Mouse (Mus musculus): ENCODE measurements around the gene Ltv1. TPM values are rescaled to one million over a fixed set of nuclear protein-coding genes. Genes with fewer than 3 reads are reported as not detected.

Gene Ltv1
- polyA plus RNA-seq (2015; fragmentation: Nextera tagmentation; extraction: Ambion mirVana), result 42.7 and 46.0 TPM in 2 replicates

DNA sequence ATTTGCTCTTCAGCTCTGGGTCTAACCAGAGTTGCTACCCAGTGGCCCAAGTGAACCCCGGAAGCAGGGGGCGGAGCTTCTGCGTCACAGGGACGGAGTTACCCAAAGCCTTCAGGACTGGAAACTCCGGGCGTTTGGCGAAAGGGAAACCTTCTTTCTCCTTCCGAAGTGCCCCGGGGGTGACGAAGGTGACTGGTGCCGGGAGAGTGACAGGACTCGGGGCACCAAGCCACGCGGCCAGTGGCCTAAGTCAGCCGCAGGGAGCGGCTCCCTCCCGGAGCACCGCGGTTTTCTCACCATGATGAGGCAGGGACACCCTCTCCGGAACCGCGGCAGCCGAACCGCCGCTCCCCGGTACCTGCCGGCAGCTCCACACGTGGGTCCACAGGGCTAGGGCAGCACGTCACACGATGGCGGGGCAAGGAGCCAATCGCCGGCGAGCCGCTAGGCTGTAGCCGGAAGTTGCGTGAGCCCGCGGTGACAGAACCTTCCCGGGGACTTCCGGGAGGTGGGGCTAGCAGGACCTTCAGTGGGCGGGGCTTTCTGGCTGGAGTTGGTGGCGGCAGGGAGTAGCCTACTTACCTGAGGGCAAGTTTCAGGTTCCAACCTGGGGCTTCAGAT is at the start of gene Ltv1:
Ltv1 (minus strand) TSS at position 438 of the 621 bp plus-strand sequence.
- Histone ChIP-seq H3K9ac (peak within 1 kb of the TSS; percentile 78), H3K4me3 (peak within 1 kb of the TSS; percentile 77), H3K27me3 (no peaks in the 10 kb centered on the region), H3K4me2 (peak within 1 kb of the TSS; percentile 64), H3K27ac (peak within 1 kb of the TSS; percentile 86), H3K4me1 (replicated peaks) (peaks cover 6% of the 10 kb centered on the region), H3K9me3 (replicated peaks) (no peaks in the 10 kb centered on the region), H3K36me3 (peaks cover 22% of the 10 kb centered on the region)
- WGBS, result under 1% methylated on average over 43 of the region's 43 CpGs
- ATAC-seq (replicated peaks; ENCODE audit: insufficient number of reproducible peaks, insufficient read depth, low FRiP score, low read depth), result peak; percentile 100

DNA sequence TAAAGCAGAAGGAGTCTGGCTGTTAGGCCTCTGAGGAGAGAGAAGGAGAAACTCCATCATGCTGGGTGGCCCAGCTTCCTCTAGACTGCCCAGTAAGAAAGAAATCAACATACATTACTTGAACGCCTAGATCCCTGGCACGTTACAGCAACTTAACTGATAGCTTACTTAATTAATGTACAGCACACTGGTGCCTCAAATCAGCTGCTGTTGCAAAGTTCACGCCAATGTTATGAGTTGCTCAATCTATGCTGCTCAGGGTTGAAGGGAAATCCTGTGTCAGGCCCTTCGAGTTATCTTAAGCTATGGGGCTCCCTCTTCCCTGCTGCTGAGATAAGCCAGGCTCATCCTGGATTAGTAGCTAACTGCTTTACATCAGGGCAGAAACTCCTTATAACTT is 47.5 kb upstream of the Ltv1 start:
- no peak overlapping the region for H3K4me3 ChIP-seq
- H3K36me3 ChIP-seq, result peaks cover 48% of the 10 kb centered on the region; the same call in 1 of the 2 replicates
- H3K27ac ChIP-seq, result peak overlapping the region; percentile 46
- no peak overlapping the region for H3K4me2 ChIP-seq
- H3K4me1 ChIP-seq (replicated peaks), result peaks cover 13% of the 10 kb centered on the region
- 16% methylated on average over 4 of the region's 4 CpGs for WGBS
- H3K9me3 ChIP-seq (replicated peaks), result no peaks in the 10 kb centered on the region
- no peak overlapping the region for H3K9ac ChIP-seq
- ATAC-seq (replicated peaks; ENCODE audit: insufficient number of reproducible peaks, insufficient read depth, low FRiP score, low read depth), result peak; percentile 66; the same call in 1 of the 2 replicates
- H3K27me3 ChIP-seq, result no peaks in the 10 kb centered on the region

DNA sequence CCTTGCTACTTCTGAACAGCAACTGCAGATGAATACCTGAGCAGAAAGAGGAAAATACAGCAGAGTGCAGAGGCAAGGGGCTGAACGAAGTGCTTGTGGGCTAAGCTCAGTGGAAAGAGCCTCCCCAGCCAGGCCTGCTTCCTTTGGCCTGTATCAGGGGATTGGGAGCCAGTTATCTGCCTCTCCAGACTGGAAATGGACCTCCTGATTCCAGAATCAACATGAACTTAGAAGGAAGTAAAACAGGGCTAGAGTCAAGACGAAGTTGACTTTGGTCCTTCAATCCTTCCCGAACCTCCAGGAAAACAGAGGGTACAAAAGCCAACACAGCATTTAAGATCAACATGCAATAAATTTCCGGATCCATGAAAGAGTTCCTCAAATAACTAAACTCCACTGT is 45.2 kb upstream of the Ltv1 start:
- 76% methylated on average over 4 of the region's 4 CpGs for WGBS
- H3K27ac ChIP-seq, result peak overlapping the region; percentile 13; the same call in 1 of the 2 replicates
- H3K36me3 ChIP-seq, result peaks cover 48% of the 10 kb centered on the region; the same call in 1 of the 2 replicates

DNA sequence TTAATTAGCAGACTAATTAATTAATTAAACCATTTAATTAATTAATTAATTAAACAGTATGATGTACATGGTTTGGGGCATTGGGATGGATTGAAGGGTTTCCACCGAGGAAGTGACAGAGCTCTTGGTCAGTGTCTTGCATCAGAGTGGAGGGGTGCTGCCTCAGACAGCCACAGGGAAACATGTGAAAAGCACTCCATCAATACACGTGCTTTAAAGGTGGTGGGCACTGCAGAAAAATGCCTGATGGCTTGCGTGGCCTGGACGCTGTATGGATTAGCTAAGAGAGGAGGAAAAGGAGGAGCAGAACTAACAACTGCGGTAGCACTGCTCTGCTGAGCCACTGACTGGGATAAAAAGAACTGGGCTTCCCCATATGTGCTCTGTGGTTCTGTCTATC is 43.9 kb upstream of the Ltv1 start:
- WGBS, result 91% methylated on average over 5 of the region's 5 CpGs
- Histone ChIP-seq H3K9ac (no peak overlapping the region), H3K4me1 (replicated peaks) (peaks cover 9% of the 10 kb centered on the region), H3K27me3 (no peaks in the 10 kb centered on the region), H3K36me3 (peaks cover 52% of the 10 kb centered on the region; the same call in 1 of the 2 replicates), H3K27ac (no peak overlapping the region), H3K4me2 (no peak overlapping the region), H3K4me3 (no peak overlapping the region), H3K9me3 (replicated peaks) (no peaks in the 10 kb centered on the region)
- ATAC-seq (replicated peaks; ENCODE audit: insufficient number of reproducible peaks, insufficient read depth, low FRiP score, low read depth), result no peak

More for the DNA sequence above, 45.2 kb upstream of the Ltv1 start:
- H3K4me3 ChIP-seq, result no peak overlapping the region
- H3K4me1 ChIP-seq (replicated peaks), result peaks cover 9% of the 10 kb centered on the region
- no peak for ATAC-seq (replicated peaks; ENCODE audit: insufficient number of reproducible peaks, insufficient read depth, low FRiP score, low read depth)
- no peak overlapping the region for H3K9ac ChIP-seq
- no peaks in the 10 kb centered on the region for H3K9me3 ChIP-seq (replicated peaks)
- H3K27me3 ChIP-seq, result no peaks in the 10 kb centered on the region
- no peak overlapping the region for H3K4me2 ChIP-seq

DNA sequence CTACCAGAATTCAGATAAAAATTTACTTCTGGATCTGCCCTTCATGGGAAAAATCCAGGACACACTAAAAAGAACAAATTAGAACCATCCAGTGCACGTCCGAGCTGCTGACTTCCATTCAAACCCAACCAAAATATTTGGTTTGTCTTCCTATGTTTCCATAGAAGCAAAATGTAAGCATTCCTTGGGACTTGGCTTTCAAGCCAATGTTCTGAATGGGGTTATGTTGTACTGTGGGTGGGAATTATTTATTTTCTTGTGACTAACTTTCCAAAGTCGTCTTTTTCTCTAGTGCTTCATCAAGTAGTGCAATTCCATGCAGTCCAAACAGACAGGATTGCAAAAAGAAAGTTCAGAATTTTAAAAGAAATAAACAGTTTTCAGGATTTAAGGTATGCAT is 41.5 kb upstream of the Ltv1 start:
- no peak overlapping the region for H3K27ac ChIP-seq
- no peaks in the 10 kb centered on the region for H3K27me3 ChIP-seq
- whole genome bisulfite sequencing, result 67% methylated on average over 3 of the region's 3 CpGs
- H3K9me3 ChIP-seq (replicated peaks), result no peaks in the 10 kb centered on the region
- ATAC-seq (replicated peaks; ENCODE audit: insufficient number of reproducible peaks, insufficient read depth, low FRiP score, low read depth), result no peak
- H3K4me2 ChIP-seq, result no peak overlapping the region
- peaks cover 3% of the 10 kb centered on the region for H3K4me1 ChIP-seq (replicated peaks)
- no peak overlapping the region for H3K4me3 ChIP-seq
- peaks cover 56% of the 10 kb centered on the region for H3K36me3 ChIP-seq
- H3K9ac ChIP-seq, result no peak overlapping the region

DNA sequence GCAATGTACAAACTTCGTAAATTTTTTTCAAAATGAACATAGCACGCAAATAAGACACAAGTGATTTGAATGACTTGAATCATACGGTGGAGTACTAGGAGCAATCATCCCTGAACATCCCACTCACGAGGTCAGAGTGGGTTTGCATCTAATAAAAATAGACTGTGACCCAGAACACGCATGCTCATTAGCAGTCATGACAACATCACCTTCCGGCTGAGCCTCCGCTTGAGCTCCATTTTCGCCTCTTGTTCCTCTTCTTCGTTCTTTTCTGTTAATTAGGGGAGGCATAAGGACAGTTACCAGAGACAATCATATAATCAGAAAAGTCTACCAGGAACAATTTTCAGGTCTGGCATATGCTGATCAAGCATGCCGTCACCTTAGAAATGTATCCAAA is 41.0 kb upstream of the Ltv1 start:
- Histone ChIP-seq H3K4me1 (replicated peaks) (peaks cover 3% of the 10 kb centered on the region), H3K9me3 (replicated peaks) (no peaks in the 10 kb centered on the region), H3K9ac (no peak overlapping the region), H3K36me3 (peaks cover 52% of the 10 kb centered on the region), H3K27ac (no peak overlapping the region), H3K27me3 (no peaks in the 10 kb centered on the region), H3K4me3 (no peak overlapping the region), H3K4me2 (no peak overlapping the region)
- ATAC-seq (replicated peaks; ENCODE audit: insufficient number of reproducible peaks, insufficient read depth, low FRiP score, low read depth), result no peak
- WGBS, result 78% methylated on average over 10 of the region's 10 CpGs

DNA sequence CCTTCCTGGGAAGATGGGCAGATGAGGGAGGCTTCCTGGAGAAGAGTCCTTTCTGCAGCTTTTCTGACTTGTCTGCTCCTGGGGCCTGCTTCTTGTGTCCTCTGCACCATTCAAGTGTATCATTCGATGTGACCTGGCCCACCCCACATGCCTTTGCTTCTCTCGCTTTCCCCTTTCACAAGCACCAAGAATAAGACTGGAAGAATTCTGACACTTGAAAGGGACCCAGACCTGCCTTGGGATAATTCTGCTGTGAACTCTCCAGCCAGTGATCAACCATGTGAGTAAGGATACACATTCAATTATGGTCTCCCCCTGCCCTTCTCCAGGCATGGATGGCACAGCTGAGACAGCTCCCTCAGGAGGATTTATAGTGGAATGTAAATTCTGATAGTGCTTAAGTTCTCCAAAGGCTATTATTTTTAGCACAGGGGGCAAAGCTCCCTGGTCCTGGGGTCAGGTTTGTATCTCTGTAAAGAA is 40.2 kb upstream of the Ltv1 start:
- Histone ChIP-seq H3K4me1 (replicated peaks) (peaks cover 3% of the 10 kb centered on the region), H3K36me3 (peaks cover 55% of the 10 kb centered on the region), H3K4me3 (no peak overlapping the region), H3K4me2 (no peak overlapping the region), H3K27ac (0 out of 2 replicates have a peak overlapping the region, but pooled peaks have one; percentile 4), H3K9me3 (replicated peaks) (no peaks in the 10 kb centered on the region), H3K27me3 (no peaks in the 10 kb centered on the region), H3K9ac (no peak overlapping the region)
- WGBS, result 53% methylated on average over 2 of the region's 2 CpGs
- no peak for ATAC-seq (replicated peaks; ENCODE audit: insufficient number of reproducible peaks, insufficient read depth, low FRiP score, low read depth)

DNA sequence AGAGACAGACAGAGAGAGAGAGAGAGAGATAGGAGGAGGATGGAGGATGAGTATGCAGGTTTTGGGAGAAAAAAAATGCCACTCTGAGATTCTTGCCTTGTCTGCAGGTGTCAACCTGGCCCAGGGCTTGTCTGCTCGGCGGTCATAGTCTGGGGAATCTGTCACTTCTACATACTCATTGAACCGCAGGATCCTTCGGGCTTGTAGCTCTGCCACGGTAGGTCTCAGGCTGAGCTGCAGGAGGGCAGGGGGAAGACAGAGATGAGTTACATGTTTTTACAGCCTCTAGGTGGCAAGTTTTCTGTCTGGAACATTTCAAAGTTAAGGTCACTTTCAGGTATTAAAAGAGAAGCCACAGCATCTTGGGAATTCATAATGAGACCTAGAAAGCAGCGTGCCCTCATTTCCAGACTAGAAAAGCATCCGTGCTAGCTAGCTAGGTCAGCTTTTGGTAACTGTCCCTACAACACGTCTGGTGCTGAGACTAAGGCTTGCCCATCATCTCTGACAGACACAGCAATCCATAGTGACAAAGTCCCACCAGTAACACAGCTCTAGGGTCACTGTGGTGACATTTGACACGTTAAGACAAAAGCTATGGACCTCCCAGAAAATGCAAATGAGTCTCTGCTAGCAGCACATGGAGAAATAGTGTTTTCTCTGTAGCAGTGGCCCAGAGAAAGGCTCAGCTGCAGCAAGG is 39.6 kb upstream of the Ltv1 start:
- Histone ChIP-seq H3K27me3 (no peaks in the 10 kb centered on the region), H3K9me3 (replicated peaks) (no peaks in the 10 kb centered on the region), H3K4me3 (no peak overlapping the region), H3K27ac (no peak overlapping the region), H3K9ac (no peak overlapping the region), H3K36me3 (peaks cover 55% of the 10 kb centered on the region), H3K4me2 (no peak overlapping the region), H3K4me1 (replicated peaks) (peaks cover 3% of the 10 kb centered on the region)
- ATAC-seq (replicated peaks; ENCODE audit: insufficient number of reproducible peaks, insufficient read depth, low FRiP score, low read depth), result no peak
- WGBS, result 63% methylated on average over 9 of the region's 9 CpGs

DNA sequence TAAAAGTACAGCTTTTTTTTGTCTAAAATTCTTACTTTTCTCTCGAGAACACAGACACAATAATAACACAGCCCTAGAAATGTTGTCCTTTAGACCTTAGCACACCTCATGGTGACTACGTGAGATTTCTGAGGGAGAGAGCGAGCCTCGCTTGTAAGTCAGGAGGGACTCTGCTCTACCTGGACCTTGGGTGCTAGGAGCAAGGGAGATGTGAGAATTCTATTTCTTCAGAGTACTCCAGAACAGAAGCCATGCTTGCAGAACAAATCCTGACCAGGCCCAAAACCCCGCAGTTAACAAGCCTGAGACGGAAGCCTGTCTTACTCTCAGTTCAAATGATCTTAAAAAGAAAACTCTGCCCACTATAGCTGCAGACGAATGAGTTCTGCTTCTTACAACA is 37.7 kb upstream of the Ltv1 start:
- Histone ChIP-seq H3K36me3 (peaks cover 50% of the 10 kb centered on the region), H3K4me2 (no peak overlapping the region), H3K27ac (no peak overlapping the region), H3K27me3 (no peaks in the 10 kb centered on the region), H3K4me1 (replicated peaks) (peaks cover 3% of the 10 kb centered on the region), H3K9me3 (replicated peaks) (no peaks in the 10 kb centered on the region), H3K9ac (no peak overlapping the region), H3K4me3 (no peak overlapping the region)
- no peak for ATAC-seq (replicated peaks; ENCODE audit: insufficient number of reproducible peaks, insufficient read depth, low FRiP score, low read depth)
- 90% methylated on average over 7 of the region's 7 CpGs for WGBS

DNA sequence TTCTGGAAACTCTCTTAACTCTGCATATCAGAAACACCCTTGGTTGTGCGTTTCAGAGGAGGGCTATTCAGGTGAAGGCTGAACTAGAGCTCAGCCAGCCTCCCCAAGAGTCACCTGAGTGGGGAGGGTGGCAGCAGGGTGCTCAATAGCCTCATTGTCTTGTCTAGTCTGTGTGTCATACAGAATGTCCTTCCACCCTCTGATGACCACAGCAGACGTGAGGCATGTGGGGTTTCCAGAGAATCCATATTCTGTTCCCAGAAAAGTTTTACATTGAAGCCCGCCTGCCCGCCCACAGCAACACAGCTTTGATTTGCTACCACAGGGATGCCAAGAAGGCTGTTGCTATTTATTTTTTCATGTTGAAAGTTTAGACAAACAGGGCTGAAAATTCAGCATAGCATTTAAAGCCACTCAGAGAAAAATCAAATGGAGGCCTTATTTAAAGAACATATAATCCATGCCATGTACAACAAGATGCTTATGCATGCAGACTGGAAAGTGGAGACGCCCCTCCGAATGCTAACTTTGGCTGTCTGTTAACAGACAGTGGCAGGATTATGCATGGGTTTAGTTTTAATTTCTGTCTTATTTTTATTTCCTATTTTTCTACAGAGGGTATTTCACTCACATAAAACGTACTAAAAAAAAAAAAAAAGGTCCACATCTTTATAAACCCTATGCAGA is 32.6 kb upstream of the Ltv1 start:
- H3K9ac ChIP-seq, result no peak overlapping the region
- no peak overlapping the region for H3K4me2 ChIP-seq
- ATAC-seq (replicated peaks; ENCODE audit: insufficient number of reproducible peaks, insufficient read depth, low FRiP score, low read depth), result no peak
- 82% methylated on average over 7 of the region's 7 CpGs for WGBS
- H3K9me3 ChIP-seq (replicated peaks), result no peaks in the 10 kb centered on the region
- H3K36me3 ChIP-seq, result peaks cover 52% of the 10 kb centered on the region
- no peaks in the 10 kb centered on the region; the same call in 1 of the 2 replicates for H3K4me1 ChIP-seq (replicated peaks)
- no peak overlapping the region for H3K4me3 ChIP-seq
- H3K27ac ChIP-seq, result no peak overlapping the region
- no peaks in the 10 kb centered on the region for H3K27me3 ChIP-seq

DNA sequence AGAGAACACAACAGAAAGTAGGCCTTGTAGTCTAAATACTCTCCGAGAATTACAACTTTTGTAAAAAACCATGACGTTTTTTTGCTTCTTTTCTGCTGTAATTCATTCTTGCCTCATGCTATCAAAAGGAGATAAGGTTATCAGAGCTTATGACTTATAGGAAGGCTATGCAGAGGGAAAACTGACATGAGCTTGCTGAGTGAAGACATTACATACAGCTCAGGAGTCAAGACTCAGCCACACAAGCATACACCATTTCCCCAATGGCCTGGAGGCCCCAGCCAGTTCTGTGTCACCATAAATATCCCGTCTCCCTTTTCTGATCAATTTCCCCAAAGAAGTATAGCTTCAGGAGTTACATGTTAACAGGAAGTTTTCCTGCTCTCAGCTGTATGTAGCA is 29.2 kb upstream of the Ltv1 start:
- H3K4me1 ChIP-seq (replicated peaks), result no peaks in the 10 kb centered on the region; the same call in 1 of the 2 replicates
- no peak for ATAC-seq (replicated peaks; ENCODE audit: insufficient number of reproducible peaks, insufficient read depth, low FRiP score, low read depth)
- no peak overlapping the region for H3K4me2 ChIP-seq
- H3K9me3 ChIP-seq (replicated peaks), result no peaks in the 10 kb centered on the region
- H3K27me3 ChIP-seq, result no peaks in the 10 kb centered on the region
- H3K9ac ChIP-seq, result no peak overlapping the region
- H3K36me3 ChIP-seq, result peaks cover 38% of the 10 kb centered on the region
- 68% methylated on average over 3 of the region's 3 CpGs for WGBS
- no peak overlapping the region for H3K4me3 ChIP-seq
- no peak overlapping the region for H3K27ac ChIP-seq
